Mouse (Mus musculus) forebrain, embryonic 15.5 days (tissue): ENCODE measurements around the gene Mat2a. TPM values are rescaled to one million over a fixed set of nuclear protein-coding genes. Genes with fewer than 3 reads are reported as not detected.

Source experiments
- ATAC-seq: fragments of 200-750 bp; cut with Nextera tagmentation; replicated peaks from 2 replicates; pipeline ENCODE4 v1.8.0; 2017; ENCODE audit warnings: mild to moderate bottlenecking, moderate TSS enrichment, moderate library complexity
- H3K27ac ChIP-seq: fragments of 300-500 bp; sonication (generic); replicated peaks from 2 replicates; pipeline ENCODE4 v1.5.1; 2015; ENCODE audit warnings: mild to moderate bottlenecking, inconsistent platforms
- H3K27me3 ChIP-seq: fragments of 300-500 bp; sonication (generic); 2 replicates; pipeline ENCODE4 v1.6.1; 2015; ENCODE audit warnings: inconsistent platforms
- H3K36me3 ChIP-seq: fragments of 300-500 bp; sonication (generic); 2 replicates; pipeline ENCODE4 v1.6.1; 2015; ENCODE audit warnings: mild to moderate bottlenecking, inconsistent platforms
- H3K4me1 ChIP-seq: fragments of 300-500 bp; sonication (generic); 2 replicates; pipeline ENCODE4 v1.6.1; 2015; ENCODE audit warnings: inconsistent platforms
- H3K4me2 ChIP-seq: fragments of 300-500 bp; sonication (generic); replicated peaks from 2 replicates; pipeline ENCODE4 v1.6.1; 2015; ENCODE audit warnings: mild to moderate bottlenecking, inconsistent platforms
- H3K4me3 ChIP-seq: fragments of 300-500 bp; sonication (generic); 2 replicates; pipeline ENCODE4 v1.5.1; 2015; ENCODE audit warnings: mild to moderate bottlenecking, inconsistent platforms
- H3K9ac ChIP-seq: fragments of 300-500 bp; sonication (generic); replicated peaks from 2 replicates; pipeline ENCODE4 v1.6.1; 2015; ENCODE audit warnings: mild to moderate bottlenecking, inconsistent platforms
- H3K9me3 ChIP-seq: fragments of 300-500 bp; sonication (generic); 2 replicates; pipeline ENCODE4 v1.6.1; 2016; ENCODE audit warnings: inconsistent platforms
- WGBS: fragments of 180-500 bp; shearing (Covaris S2); methylation state at CpG from one replicate; pipeline ENCODE4 v1.1.7; 2015; ENCODE audit warnings: mixed read lengths; 5-methylcytosine and 5-hydroxymethylcytosine counted together
- polyA plus RNA-seq: library from polyadenylated mRNA; unstranded; fragments of >200 nt; fragmentation: Nextera tagmentation; extraction: Ambion mirVana; gene quantifications from 2 replicates; pipeline ENCODE4 v1.2.1, GENCODE M21; 2015

Gene Mat2a
- polyA plus RNA-seq, 1 experiment from 2014 or later, result 376 TPM

GRCm38 (mm10) chr6:72385258-72385657, 54.1 kb downstream of the Mat2a start:
- Histone ChIP-seq H3K9me3 (no peaks in the 10 kb centered on the region), H3K27me3 (peaks cover 10% of the 10 kb centered on the region; the same call in 1 of the 2 replicates), H3K27ac (no peak overlapping the region), H3K4me2 (no peak overlapping the region), H3K36me3 (no peaks in the 10 kb centered on the region), H3K4me1 (peaks cover 12% of the 10 kb centered on the region), H3K9ac (no peak overlapping the region), H3K4me3 (no peak overlapping the region)
- WGBS, result 89% methylated on average over 4 of the region's 4 CpGs
- no peak for ATAC-seq

GRCm38 (mm10) chr6:72383952-72384351, 55.4 kb downstream of the Mat2a start:
- Histone ChIP-seq H3K4me1 (peaks cover 7% of the 10 kb centered on the region), H3K36me3 (no peaks in the 10 kb centered on the region), H3K4me3 (no peak overlapping the region), H3K9ac (no peak overlapping the region), H3K4me2 (no peak overlapping the region), H3K9me3 (no peaks in the 10 kb centered on the region), H3K27me3 (peaks cover 22% of the 10 kb centered on the region; the same call in 1 of the 2 replicates), H3K27ac (no peak overlapping the region)
- no peak for ATAC-seq
- 95% methylated on average over 7 of the region's 7 CpGs for WGBS

- Histone ChIP-seq H3K4me1 (peaks cover 7% of the 10 kb centered on the region), H3K27me3 (peaks cover 22% of the 10 kb centered on the region; the same call in 1 of the 2 replicates), H3K9ac (no peak overlapping the region), H3K4me2 (no peak overlapping the region), H3K4me3 (no peak overlapping the region), H3K36me3 (no peaks in the 10 kb centered on the region), H3K27ac (no peak overlapping the region), H3K9me3 (no peaks in the 10 kb centered on the region)
- no peak for ATAC-seq
- WGBS, result 83% methylated on average over 6 of the region's 6 CpGs
Observed at GRCm38 (mm10) chr6:72383142-72383820, 56.1 kb downstream of the Mat2a start.

Other genes starting within 250 kb of the Mat2a start
- 2.7 and 3.6 TPM in 2 replicates for gene Atoh8, start 204.0 kb downstream of the Mat2a start, polyA plus RNA-seq
- gene Sftpb, start 134.9 kb downstream of the Mat2a start, polyA plus RNA-seq, result 0.15 TPM in 1 of 2 replicates, not detected in the other
- 52.9 and 53.4 TPM in 2 replicates for gene Usp39, start 94.4 kb downstream of the Mat2a start, polyA plus RNA-seq
- gene 0610030E20Rik, start 92.2 kb downstream of the Mat2a start, polyA plus RNA-seq, result 22.5 and 22.7 TPM in 2 replicates
- gene Tmem150a, start 84.1 kb downstream of the Mat2a start, polyA plus RNA-seq, result 15.2 and 15.6 TPM in 2 replicates
- gene Rnf181, start 72.6 kb downstream of the Mat2a start, polyA plus RNA-seq, result 126 and 130 TPM in 2 replicates
- gene Vamp5, start 59.1 kb downstream of the Mat2a start, polyA plus RNA-seq, result 8.9 and 9.4 TPM in 2 replicates
- 14.5 and 15.0 TPM in 2 replicates for gene Vamp8, start 48.9 kb downstream of the Mat2a start, polyA plus RNA-seq
- gene Ggcx, start 25.2 kb downstream of the Mat2a start, polyA plus RNA-seq, result 14.0 and 16.5 TPM in 2 replicates
- gene Sh2d6, start 82.1 kb upstream of the Mat2a start, polyA plus RNA-seq, result 0.37 and 0.55 TPM in 2 replicates
- gene Capg, start 104.8 kb upstream of the Mat2a start, polyA plus RNA-seq, result 3.5 and 4.8 TPM in 2 replicates
- 15.6 and 16.0 TPM in 2 replicates for gene Elmod3, start 158.9 kb upstream of the Mat2a start, polyA plus RNA-seq
- 4.1 and 5.3 TPM in 2 replicates for gene Retsat, start 158.9 kb upstream of the Mat2a start, polyA plus RNA-seq
- gene Tgoln1, start 177.4 kb upstream of the Mat2a start, polyA plus RNA-seq, result 31.5 and 33.5 TPM in 2 replicates